Mouse (Mus musculus) bone marrow macrophage, adult 2 months (primary cell): ENCODE data around the gene BC048403. TPM values are rescaled to one million over a fixed set of nuclear protein-coding genes. Genes with fewer than 3 reads are reported as not detected.

Experiments used
- H3K27ac ChIP-seq: 2 replicates; pipeline ENCODE4 v1.5.1; 2012; ENCODE audit warnings: low read depth, low read length; ENCODE audit not compliant: insufficient read depth
- H3K4me1 ChIP-seq: 2 replicates; pipeline ENCODE4 v1.6.1; 2012; ENCODE audit warnings: low read length; ENCODE audit not compliant: control insufficient read depth, insufficient read depth
- H3K4me3 ChIP-seq: 2 replicates; pipeline ENCODE4 v1.5.1; 2012; ENCODE audit warnings: mild to moderate bottlenecking, low read length, moderate library complexity; ENCODE audit not compliant: insufficient read depth
- CTCF ChIP-seq: IDR thresholded peaks from 2 replicates; pipeline ENCODE4 v1.5.1; 2012; ENCODE audit warnings: low read depth, mild to moderate bottlenecking, low read length, moderate library complexity
- POLR2A ChIP-seq: IDR thresholded peaks from 2 replicates; pipeline ENCODE4 v1.6.1; 2012; ENCODE audit warnings: mild to moderate bottlenecking, low read depth, low read length, borderline replicate concordance
- polyA plus RNA-seq: library from polyadenylated mRNA; stranded (reverse); fragments of >200 nt; gene quantifications from 2 replicates; pipeline ENCODE4 v1.2.4, GENCODE M21; 2012; ENCODE audit not compliant: missing spikeins, insufficient read depth, insufficient read length

Gene BC048403
- polyA plus RNA-seq, 1 experiment: 4.8 TPM

DNA sequence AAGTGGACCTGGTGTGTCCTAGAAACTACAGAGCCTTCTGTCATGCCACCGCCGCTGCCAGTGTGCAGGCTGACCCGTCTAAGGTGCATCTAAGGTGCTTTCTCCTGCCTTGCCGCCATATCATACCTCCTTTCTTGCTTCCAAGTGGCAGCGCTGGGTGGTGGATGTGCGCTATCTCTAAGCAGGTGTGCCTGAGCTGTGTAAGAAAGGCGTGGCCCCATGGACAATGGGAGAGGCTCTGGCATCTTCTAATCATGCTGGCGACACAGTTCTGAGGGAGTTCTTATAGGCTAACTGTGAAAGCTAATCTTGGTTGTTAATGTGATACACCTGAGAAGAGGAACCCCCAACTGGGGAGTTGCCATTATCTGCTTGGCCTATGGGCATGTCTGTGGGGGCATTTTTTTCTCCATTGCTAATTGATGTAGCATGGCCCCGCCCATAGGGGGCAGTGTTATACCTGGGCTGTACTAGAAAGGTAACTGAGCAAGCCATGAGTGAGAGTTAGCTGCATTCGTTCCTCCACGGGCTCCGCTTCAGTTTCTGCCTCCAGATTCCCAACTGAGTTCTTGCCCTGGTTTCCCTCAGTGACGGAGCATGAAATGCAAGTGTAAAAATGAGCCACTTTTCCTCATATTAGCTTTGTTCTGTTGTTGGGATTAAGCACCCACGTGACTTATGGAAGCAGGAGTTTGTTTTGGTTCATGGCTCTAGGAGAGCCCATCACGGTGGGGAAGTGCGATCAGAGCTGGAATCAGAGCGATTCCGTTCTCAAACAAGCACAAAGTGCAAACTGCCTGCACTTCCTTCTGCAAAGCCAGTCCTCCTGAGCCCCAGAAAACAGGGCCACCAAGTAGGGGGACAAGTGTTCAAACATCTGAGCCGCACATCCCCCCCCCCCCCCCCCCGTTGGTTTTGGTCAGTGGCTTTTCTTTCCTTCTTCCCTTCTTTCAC lies 31.2 kb downstream of the BC048403 start:
- Histone ChIP-seq H3K27ac (no peak overlapping the region), H3K4me1 (peaks cover 3% of the 10 kb centered on the region; the same call in 1 of the 2 replicates), H3K4me3 (peak overlapping the region; percentile 48)
- peak; percentile 25; the same call in 1 of the 2 replicates for TF ChIP-seq CTCF
- TF ChIP-seq POLR2A: no peak

- peaks cover 3% of the 10 kb centered on the region; the same call in 1 of the 2 replicates for H3K4me1 ChIP-seq
- TF ChIP-seq POLR2A (no peak), CTCF (no peak)
- H3K27ac ChIP-seq: no peak overlapping the region
- no peak overlapping the region for H3K4me3 ChIP-seq
Measured at GRCm38 (mm10) chr10:121773813-121774212, 34.1 kb downstream of the BC048403 start.

GRCm38 (mm10) chr10:121775990-121776389 lies 36.3 kb downstream of the BC048403 start:
- Histone ChIP-seq H3K27ac (no peak overlapping the region), H3K4me1 (peaks cover 1% of the 10 kb centered on the region; the same call in 1 of the 2 replicates), H3K4me3 (no peak overlapping the region)
- no peak for TF ChIP-seq POLR2A
- TF ChIP-seq CTCF: no peak

DNA sequence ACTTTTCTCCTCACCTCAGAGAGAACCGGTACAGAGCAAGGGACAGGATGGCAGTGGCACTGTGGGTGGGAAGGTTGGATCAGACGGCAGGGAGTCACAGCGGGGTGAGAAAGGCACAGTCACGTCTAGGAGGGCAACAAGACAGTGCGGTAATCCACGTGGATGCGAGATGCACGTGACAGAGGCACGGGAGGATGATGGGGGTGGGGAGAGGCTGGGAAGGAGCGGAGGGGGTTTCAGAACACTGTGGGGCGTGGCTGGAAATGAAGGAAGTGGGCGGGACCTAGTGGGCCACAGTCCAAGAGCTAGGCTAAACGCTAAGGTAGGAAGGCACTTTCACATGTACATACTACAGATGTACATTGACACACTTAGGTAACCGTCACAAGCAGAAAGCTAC lies 41.4 kb downstream of the BC048403 start:
- H3K27ac ChIP-seq: no peak overlapping the region
- 0 out of 2 replicates have a peak overlapping the region, but pooled peaks have one; percentile 3 for H3K4me3 ChIP-seq
- no peak for TF ChIP-seq POLR2A
- no peak for TF ChIP-seq CTCF
- H3K4me1 ChIP-seq: no peaks in the 10 kb centered on the region

- H3K27ac ChIP-seq: no peak overlapping the region
- TF ChIP-seq CTCF (no peak), POLR2A (no peak)
Measured at GRCm38 (mm10) chr10:121788536-121788935, 48.8 kb downstream of the BC048403 start.

DNA sequence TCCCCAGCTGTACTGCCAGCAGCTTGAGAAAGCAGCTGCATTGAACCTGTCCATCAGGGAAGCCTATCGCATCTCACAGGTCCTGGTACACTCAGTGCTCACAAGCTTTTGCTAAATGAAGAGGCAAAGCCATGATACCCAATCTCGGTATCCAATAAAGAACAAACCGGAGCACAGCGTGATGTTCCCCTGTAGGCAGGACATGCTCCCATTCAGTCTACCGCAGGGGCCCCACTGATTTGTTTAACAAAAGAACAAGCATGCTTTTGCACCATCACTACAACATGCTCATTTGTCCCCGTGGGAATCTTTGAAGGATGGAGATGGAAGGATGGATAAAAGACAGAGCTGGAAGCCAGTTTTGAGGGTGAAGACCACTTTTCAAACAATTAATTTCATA lies 50.3 kb downstream of the BC048403 start:
- H3K27ac ChIP-seq: no peak overlapping the region
- no peaks in the 10 kb centered on the region for H3K4me1 ChIP-seq
- TF ChIP-seq CTCF (no peak), POLR2A (no peak)
- H3K4me3 ChIP-seq: no peak overlapping the region

More at GRCm38 (mm10) chr10:121788536-121788935, 48.8 kb downstream of the BC048403 start:
- no peaks in the 10 kb centered on the region for H3K4me1 ChIP-seq
- no peak overlapping the region for H3K4me3 ChIP-seq

DNA sequence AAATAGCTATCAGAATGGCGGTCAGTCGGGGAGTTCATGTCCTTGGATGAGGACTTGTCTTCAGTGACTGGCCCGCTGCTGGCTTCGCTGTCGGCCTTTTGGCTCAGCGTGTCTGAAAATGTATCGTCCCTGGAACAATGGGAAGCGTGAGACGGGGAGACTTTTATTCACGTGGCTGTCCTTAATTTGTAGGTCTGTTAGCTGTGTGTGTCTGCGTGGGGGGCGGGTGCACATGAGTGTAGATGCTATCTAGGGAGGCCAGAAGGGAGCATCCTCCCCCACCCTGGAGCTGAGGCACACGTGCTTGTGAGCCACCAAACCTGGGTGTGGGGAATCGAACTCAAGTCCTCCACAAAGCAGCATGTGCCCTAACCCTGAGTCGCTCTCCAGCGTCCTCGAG lies 52.9 kb downstream of the BC048403 start:
- Histone ChIP-seq H3K27ac (no peak overlapping the region), H3K4me3 (no peak overlapping the region), H3K4me1 (peaks cover 8% of the 10 kb centered on the region)
- TF ChIP-seq POLR2A (no peak), CTCF (no peak)

DNA sequence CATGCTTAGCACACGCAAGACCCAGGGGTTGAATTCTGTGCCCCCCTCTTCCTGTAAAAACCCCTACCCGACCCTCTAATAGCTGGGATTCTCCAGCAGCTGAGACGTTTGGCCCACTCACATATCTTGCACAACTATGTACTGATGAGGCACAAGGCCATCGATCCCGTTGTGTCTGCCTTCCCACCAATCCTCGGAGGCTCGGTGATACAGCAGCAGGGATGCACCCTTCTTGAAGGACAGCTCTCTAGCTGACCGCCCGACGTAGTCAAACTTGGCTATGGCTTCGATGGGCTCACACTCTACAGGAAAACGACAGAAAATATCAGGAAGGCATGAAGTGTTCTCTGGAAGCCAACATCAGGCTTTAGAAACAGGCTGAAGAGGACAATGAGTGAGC lies 54.7 kb downstream of the BC048403 start:
- TF ChIP-seq POLR2A (no peak), CTCF (no peak)
- Histone ChIP-seq H3K4me3 (no peak overlapping the region), H3K27ac (no peak overlapping the region), H3K4me1 (peaks cover 8% of the 10 kb centered on the region)

DNA sequence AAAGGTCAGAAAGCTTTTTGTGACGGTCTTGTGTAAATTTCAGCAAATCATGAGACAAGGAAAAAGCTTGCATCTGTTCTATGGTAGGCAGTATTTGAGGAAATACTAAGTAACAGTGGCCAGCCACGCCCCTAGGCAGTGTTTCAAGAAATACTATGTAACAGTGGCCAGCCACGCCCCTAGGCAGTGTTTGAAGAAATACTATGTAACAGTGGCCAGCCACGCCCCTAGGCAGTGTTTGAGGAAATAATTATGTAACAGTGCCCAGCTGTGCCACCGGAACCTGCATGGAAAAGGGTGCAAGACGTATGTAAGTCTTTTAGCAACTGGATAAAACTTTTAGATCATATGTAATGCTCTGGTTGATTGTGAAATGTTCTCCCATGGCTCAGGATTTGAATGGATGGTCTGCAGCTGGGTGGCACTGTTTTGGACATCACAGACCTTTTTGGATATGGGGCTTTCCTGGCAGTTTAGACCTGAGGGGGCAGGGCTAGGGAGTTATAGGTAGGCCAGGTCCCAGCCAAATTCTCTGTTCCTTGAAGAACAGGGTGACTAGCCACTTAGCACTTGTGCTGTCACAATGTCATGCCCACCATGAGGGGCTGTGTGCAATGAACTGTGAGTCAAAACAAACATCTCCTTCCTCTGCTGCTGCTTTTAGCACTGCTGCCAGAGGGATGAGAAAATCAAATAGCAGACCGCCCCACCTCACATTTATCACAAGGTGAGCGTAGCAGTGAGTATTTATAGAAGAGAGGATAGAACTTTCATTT lies 56.5 kb downstream of the BC048403 start:
- Histone ChIP-seq H3K27ac (no peak overlapping the region), H3K4me1 (peaks cover 8% of the 10 kb centered on the region), H3K4me3 (peak overlapping the region; percentile 25)
- TF ChIP-seq CTCF (no peak), POLR2A (no peak)
